Comparison of ENCODE assay signal across 20 mouse cellular contexts in genomic region chr5:134790080-134790995, GRCm38 (mm10). TPM values are rescaled to one million over a fixed set of nuclear protein-coding genes. Genes with fewer than 3 reads are reported as not detected.
DNase-seq lines count a peak whose midpoint lies in the region; ATAC-seq lines count a peak whose summit lies in the region.
"Had no signal": no experiment of that assay in that cellular context is flagged by ENCODE, and none has a peak within 500 bp of the region (broad histone marks: within the 10 kb centered on the region; RNA-seq: fewer than 3 reads in every experiment).

No protein-coding gene starts in this region.

- peaks cover 9% of the 10 kb centered on the region for H3K4me1 ChIP-seq in kidney, embryonic 16.5 days (ENCODE audit: insufficient read depth, low read length)
- peaks cover 36% of the 10 kb centered on the region for H3K4me1 ChIP-seq in embryonic facial prominence, embryonic 10.5 days
- peaks cover 4% of the 10 kb centered on the region; the same call in 1 of the 2 replicates for H3K4me1 ChIP-seq in midbrain, embryonic 16.5 days (ENCODE audit: control insufficient read depth, insufficient read depth, low read length)
- H3K4me1 ChIP-seq: neural tube, embryonic 12.5 days had no signal

- no peaks in the 10 kb centered on the region for H3K27me3 ChIP-seq in kidney, embryonic 16.5 days (ENCODE audit: insufficient read depth, low read length)
- peaks cover 13% of the 10 kb centered on the region for H3K27me3 ChIP-seq in embryonic facial prominence, embryonic 10.5 days (replicated peaks; ENCODE audit: low read depth, poor library complexity, severe bottlenecking)
- H3K27me3 ChIP-seq in midbrain, embryonic 16.5 days (ENCODE audit: control insufficient read depth, insufficient read depth, low read depth, low read length): no peaks in the 10 kb centered on the region
- H3K27me3 ChIP-seq: forebrain, embryonic 15.5 days; hindbrain, embryonic 13.5 days; intestine, embryonic 15.5 days; neural tube, embryonic 12.5 days; Patski had no signal

- intact Hi-C loops in gastrocnemius, postnatal 14 days (cut with DNase I; ENCODE audit: low total_unique reads): no loop called here

- H3K27ac ChIP-seq in kidney, embryonic 16.5 days (ENCODE audit: low read length): no peak overlapping the region
- H3K27ac ChIP-seq in embryonic facial prominence, embryonic 10.5 days (replicated peaks): no peak overlapping the region
- H3K27ac ChIP-seq in midbrain, embryonic 16.5 days (ENCODE audit: low read length): no peak overlapping the region
- H3K27ac ChIP-seq: forebrain, embryonic 15.5 days; hindbrain, embryonic 13.5 days; intestine, embryonic 15.5 days; neural tube, embryonic 12.5 days had no signal

- no peak for DNase-seq in kidney, postnatal 14 days
- DNase-seq in embryonic facial prominence, embryonic 10.5 days (ENCODE audit: low spot score): peak; percentile 42
- DNase-seq in gastrocnemius, postnatal 14 days: peak; percentile 65
- peak; percentile 24 for DNase-seq in skeletal muscle tissue, adult 2 months (ENCODE audit: low read depth, low spot score)
- DNase-seq in thymus, adult 18-20 months: no peak
- DNase-seq: cerebellum, adult 9-10 months; heart, postnatal 14 days; liver; liver, postnatal 0 days; lung, postnatal 36 days had no signal

- no peak overlapping the region for H3K4me2 ChIP-seq in kidney, embryonic 16.5 days (replicated peaks; ENCODE audit: low read depth, low read length)
- no peak overlapping the region for H3K4me2 ChIP-seq in midbrain, embryonic 16.5 days (ENCODE audit: low read length)
- H3K4me2 ChIP-seq: forebrain, embryonic 15.5 days; heart, embryonic 11.5 days; hindbrain, embryonic 13.5 days; intestine, embryonic 15.5 days; neural tube, embryonic 12.5 days had no signal

- ATAC-seq in kidney, embryonic 16.5 days (ENCODE audit: low FRiP score, low TSS enrichment): peak; percentile 66; the same call in 1 of the 2 replicates
- ATAC-seq in midbrain, embryonic 16.5 days: no peak
- ATAC-seq: forebrain, embryonic 15.5 days; intestine, embryonic 15.5 days; liver, postnatal 0 days; Patski had no signal

- H3K4me3 ChIP-seq in kidney, embryonic 16.5 days (ENCODE audit: low read length): no peak overlapping the region
- H3K4me3 ChIP-seq in embryonic facial prominence, embryonic 10.5 days: no peak overlapping the region
- H3K4me3 ChIP-seq in midbrain, embryonic 16.5 days (ENCODE audit: low read depth, low read length): no peak overlapping the region
- H3K4me3 ChIP-seq: erythroblast, embryonic 14.5 days; forebrain, embryonic 15.5 days; hindbrain, embryonic 13.5 days; intestine, embryonic 15.5 days; neural tube, embryonic 12.5 days had no signal

- H3K36me3 ChIP-seq in kidney, embryonic 16.5 days (ENCODE audit: insufficient read depth, low read length): no peaks in the 10 kb centered on the region
- H3K36me3 ChIP-seq in embryonic facial prominence, embryonic 10.5 days (replicated peaks): no peaks in the 10 kb centered on the region
- no peaks in the 10 kb centered on the region for H3K36me3 ChIP-seq in midbrain, embryonic 16.5 days (ENCODE audit: control insufficient read depth, insufficient read depth, low read length)
- H3K36me3 ChIP-seq: forebrain, embryonic 15.5 days; hindbrain, embryonic 13.5 days; intestine, embryonic 15.5 days; neural tube, embryonic 12.5 days had no signal

- H3K9me3 ChIP-seq in kidney, embryonic 16.5 days (ENCODE audit: low read length): peaks cover 8% of the 10 kb centered on the region; the same call in 1 of the 2 replicates
- peaks cover 10% of the 10 kb centered on the region for H3K9me3 ChIP-seq in embryonic facial prominence, embryonic 10.5 days
- no peaks in the 10 kb centered on the region for H3K9me3 ChIP-seq in midbrain, embryonic 16.5 days (replicated peaks; ENCODE audit: control insufficient read depth, low read length, poor library complexity, severe bottlenecking)
- H3K9me3 ChIP-seq: forebrain, embryonic 15.5 days; intestine, embryonic 15.5 days had no signal

- 23% methylated on average over 15 of the region's 15 CpGs for WGBS in kidney, embryonic 16.5 days
- 70% methylated on average over 15 of the region's 15 CpGs for WGBS in embryonic facial prominence, embryonic 10.5 days
- 90% methylated on average over 15 of the region's 15 CpGs for WGBS in midbrain, embryonic 16.5 days

- no peak overlapping the region for H3K9ac ChIP-seq in kidney, embryonic 16.5 days (replicated peaks; ENCODE audit: low read length)
- no peak overlapping the region for H3K9ac ChIP-seq in midbrain, embryonic 16.5 days (ENCODE audit: low read depth, low read length)
- H3K9ac ChIP-seq: forebrain, embryonic 15.5 days; hindbrain, embryonic 13.5 days; intestine, embryonic 15.5 days; liver, postnatal 0 days; neural tube, embryonic 12.5 days had no signal

RNA-seq across cellular contexts. Expression of gene Eln, which starts 43.2 kb away (rescaled TPM):
- 35.9 and 46.1 TPM in 2 replicates for polyA plus RNA-seq in kidney, embryonic 16.5 days (2015; fragmentation: Nextera tagmentation; extraction: Ambion mirVana)
- polyA plus RNA-seq in embryonic facial prominence, embryonic 10.5 days (2016; fragmentation: Nextera tagmentation; extraction: Ambion mirVana): 2.4 and 3.9 TPM in 2 replicates
- 100 to 1,000 TPM; 123 to 198 TPM for total RNA-seq in gastrocnemius, postnatal 14 days (2021)
- 10.0 and 12.1 TPM in 2 replicates for polyA plus RNA-seq in midbrain, embryonic 16.5 days (2015; fragmentation: Nextera tagmentation; extraction: Ambion mirVana)
- total RNA-seq: monocyte, adult 5-6 weeks had no signal
- polyA plus RNA-seq: erythroblast, embryonic 14.5 days; Patski had no signal

Comparison
In these comparisons a context has a peak if more than half of its experiments do, and no peak if none do; other contexts are left out.
1. DNase-seq: peak in embryonic facial prominence, embryonic 10.5 days (single experiment), gastrocnemius, postnatal 14 days (single experiment) and skeletal muscle tissue, adult 2 months (single experiment); none in kidney, postnatal 14 days (single experiment) and thymus, adult 18-20 months (0 of 2).